Mouse (Mus musculus): ENCODE measurements at regions not wholly inside any gene's neighbourhood (a gene's known extent, or its start where the extent isn't known, plus 50 kb on each side); places are given as distances from the start of the nearest gene placed in this dataset.

DNA sequence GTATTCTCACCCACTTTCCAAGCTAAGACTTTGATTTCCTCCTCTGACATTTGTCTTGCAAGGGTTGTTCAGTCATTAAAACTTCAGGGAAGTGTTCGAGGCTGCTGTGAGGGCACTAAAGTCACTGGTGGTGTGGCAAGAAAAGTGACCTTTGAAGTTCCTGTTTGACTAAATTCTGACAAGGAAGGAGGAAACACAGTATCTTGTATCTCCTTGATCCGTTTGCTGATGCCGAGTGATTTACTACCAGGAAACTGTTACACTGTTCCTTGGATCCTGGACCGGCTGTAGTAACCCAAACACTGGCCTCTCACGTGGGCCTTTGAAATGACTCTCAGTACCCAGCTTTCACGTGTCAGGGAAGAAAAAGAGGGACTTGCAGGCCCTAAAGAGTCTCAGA lies 53.5 kb upstream of the Ralgapa2 start:
- no peak for DNase-seq (ENCODE audit: low read depth, low spot score)

DNA sequence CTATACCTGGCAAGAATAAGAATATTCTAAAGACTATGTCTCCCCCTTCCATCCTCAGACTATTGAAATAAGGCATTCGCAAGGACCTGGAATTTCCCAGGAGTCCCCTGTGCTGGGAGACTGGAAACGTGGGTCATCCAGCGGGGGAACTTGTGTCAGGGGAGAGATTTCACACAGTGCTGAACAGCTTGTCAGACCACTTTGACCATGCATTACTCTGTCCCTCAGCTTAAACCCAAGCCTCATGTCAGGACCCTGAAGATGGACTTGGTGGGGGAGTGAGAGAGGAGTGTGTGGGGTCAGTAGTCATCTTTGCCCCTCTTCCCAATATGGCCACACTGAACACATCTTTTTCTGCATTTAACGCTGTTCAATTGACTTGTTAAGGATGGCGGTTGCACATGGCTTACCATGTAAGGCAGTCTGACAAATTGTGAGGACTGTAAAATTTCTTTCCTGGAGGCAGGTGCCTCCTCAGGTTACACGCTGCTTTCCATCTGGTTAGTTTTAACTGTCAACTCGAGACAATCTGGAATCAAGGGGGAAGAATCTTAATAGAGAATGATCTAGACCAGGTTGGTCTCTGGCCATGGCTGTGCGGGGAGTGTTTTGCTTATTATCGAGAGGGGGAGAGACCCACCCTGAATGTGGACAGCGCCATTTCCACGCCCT lies 56.2 kb upstream of the Ralgapa2 start:
- no peak for DNase-seq (ENCODE audit: low read depth, low spot score)

DNA sequence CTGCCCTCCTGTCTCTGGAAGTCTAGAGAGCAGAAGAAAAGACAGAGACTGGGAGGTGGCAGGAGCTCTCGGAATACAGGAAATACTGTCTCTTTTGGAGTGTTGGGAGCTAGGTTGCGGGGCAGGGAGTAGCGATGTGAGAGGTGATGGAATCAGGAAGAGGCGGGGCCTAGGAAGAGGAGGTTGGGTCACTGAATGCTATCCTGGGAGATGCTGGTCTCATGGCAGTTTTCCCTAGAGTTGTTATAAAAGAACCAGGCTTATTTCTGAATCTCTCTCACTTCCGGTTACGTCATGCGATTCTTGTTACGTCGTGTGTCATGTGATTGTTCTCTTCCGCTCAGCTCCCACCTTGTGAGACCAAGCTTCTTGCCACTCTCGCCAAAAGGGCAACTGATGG lies 58.9 kb upstream of the Ralgapa2 start:
- no peak for DNase-seq (ENCODE audit: low read depth, low spot score)

DNA sequence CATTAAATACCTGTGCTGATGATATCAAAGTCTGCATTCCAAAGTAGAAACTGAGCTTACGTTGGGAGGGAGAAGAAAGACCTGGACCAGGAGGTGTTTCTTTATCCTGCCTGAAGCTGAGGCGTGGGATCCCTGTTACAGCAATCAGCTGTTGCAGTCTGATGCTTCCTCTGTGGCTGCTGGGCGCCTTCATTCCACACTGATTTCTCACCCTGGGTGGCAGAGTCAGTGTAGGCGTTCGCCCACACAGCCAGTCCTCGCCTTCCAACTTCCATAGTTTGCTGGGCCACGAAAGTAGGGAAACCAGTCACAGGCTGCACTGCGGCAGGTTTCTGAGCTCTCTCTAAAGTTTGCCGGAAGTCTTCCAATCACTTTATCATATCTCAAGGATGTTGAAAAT lies 59.7 kb upstream of the Ralgapa2 start:
- peak; percentile 75 for DNase-seq (ENCODE audit: low read depth, low spot score)

DNA sequence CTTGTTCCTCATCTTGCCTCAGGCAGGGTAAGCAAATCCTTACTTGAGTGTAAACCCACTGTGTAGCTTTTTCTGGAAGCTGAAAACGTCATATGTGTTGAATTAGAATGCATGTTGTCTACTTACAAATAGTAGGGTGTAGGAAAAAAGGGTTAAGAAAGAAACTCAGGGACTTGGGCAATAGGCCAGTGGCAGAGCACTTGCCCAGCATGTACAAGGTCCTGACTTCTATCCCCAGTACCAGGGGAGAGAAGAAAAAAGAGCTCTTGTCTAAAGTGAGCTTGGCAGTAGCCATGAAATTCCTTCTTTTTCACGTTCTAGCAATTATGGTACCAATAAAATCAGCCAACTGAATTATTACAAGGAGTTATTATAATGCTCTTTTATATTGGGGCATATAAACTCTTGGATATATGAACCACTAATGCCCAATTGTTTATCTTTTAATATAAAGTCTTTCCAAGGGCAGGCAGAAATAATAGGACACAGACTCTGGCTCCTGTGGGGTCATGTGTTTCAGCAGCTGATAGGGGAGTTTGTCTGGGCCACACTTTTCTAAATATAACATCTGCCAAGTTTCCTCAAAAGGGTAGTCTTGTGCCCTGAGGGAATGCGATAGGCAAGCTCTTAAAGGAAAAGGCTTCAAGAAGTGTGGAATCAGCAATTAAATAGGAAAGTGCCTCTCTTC lies 63.6 kb upstream of the Ralgapa2 start:
- no peak for DNase-seq (ENCODE audit: low read depth, low spot score)

DNA sequence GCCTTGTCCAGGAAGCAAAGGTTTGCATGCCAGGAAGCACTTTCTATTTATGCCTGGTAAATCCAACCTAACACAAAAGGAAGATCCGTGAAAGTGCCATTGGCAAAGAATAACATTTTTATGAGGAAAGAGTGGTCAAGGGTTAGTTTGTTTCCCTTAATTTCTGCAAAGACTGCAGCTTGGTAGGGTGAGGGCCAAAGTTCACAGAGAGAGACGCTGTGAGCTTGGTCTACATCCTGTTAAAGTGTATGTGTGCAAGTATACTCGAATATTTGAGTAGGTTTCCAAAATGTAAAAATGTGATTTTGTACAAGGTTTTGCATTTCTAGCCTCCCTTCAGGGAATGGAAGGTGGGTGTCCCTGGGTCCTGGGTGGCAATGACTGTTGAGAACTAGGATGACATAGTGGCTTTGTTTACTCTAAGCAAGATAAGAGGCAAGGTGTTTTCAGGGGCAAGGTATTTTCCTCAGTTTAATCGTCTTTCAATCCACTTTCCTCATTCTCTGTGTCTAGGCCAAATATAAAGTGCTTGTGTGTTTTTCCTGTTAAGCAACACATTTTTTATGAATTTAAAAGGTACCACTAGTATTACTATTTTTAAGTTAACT lies 64.3 kb upstream of the Ralgapa2 start:
- DNase-seq (ENCODE audit: low read depth, low spot score), result no peak

DNA sequence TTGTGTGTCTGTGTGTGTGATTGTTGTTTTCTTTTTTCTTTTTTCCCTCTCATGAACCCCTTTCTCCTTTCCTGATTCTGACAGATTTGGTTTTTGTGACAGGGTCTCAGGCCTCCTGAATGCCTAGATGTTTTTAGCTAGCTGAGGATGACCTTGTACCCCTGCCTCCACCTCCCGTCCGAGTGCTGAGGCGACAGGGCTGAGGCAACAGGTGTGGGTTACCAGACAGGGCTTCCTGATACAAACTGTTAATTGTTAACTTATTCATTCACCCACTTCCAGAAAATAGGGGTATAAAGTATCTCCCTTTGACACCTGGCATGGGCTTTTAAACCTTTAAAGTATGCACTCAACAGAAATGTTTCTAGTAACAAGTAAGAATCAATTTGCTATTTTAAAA lies 65.0 kb upstream of the Ralgapa2 start:
- DNase-seq (ENCODE audit: low read depth, low spot score), result no peak

DNA sequence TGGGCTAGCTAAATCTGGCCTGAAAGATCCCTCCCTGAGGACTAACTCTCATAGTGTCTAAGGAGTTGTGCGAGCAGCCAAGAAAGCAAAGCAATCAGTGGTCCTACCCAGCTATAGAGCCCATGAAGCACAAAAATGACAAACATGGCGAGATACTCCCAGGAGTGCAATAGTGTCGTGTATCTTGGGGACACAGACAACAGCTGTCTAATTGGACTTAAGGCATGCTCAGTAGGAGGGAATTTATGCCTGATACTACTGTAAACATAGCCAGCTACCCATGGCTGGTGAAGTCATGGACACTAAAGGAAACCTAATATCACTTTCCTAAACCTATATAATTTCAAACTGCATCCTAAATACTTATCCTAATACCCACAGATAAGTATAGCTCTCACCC lies 69.1 kb upstream of the Ralgapa2 start:
- no peak for DNase-seq (ENCODE audit: low read depth, low spot score)

DNA sequence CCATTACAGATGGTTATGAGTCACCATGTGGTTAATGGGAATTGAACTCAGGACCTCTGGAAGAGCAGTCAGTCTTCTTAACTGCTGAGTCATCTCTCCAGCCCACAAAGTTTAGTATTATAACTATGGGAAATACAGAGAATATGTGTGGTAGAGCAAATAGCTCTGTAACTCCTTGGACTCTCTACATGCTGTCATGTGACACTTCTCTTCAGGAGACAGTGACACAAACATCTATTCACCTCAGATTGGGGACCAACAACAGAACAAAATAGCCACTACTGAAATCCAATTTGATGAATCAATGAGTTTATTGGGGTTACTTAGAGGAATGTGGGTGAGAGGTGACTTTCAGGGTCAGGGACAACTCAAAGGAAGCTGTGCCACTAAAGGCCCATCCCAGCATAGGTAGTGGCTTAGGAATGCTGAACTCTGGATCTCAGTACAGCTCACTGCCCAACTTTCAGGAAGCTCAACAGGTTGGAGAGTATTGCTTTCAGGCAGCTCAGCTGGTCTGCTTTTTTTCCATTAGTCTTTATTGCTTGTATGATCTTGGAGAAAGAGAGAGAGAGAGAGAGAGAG lies 71.8 kb upstream of the Ralgapa2 start:
- no peak for DNase-seq (ENCODE audit: low read depth, low spot score)

DNA sequence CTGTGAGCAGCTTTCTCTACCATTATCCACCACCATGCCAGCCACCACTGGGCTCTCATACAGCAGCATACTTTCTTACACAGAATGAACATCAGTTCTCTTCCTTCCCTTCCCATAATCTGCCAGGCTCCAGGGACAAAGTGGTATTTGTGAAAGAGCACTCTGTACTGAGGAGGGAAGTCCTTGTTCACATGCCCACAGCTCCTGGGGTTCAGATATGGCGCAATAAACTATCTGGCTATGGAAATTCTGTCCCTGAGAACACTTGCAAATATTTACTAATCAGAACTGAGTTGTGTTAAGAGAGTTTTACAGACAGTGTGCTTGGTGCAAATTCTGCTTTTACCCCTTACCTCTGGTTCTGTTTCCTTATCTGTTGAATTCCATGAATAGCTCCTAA lies 74.2 kb upstream of the Ralgapa2 start:
- no peak for DNase-seq (ENCODE audit: low read depth, low spot score)

DNA sequence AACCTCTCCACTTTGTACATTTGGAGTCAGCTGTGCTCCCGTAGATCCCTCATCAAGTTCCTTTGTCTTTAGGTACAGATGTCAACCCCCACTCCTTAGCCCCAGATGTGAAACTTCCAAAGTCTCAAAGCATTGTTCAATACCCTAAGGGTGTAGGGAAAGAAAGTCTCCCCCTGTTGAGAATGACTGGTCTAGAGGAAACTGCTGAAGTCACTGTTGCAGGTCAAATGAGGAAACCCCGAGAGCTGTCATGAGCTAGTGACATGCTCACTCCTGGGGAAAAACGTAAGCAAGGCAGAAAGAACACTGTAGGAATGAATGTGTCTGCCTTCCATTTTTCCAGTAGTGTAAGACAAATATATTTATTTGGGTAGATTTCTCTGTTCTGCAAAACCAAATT lies 74.8 kb upstream of the Ralgapa2 start:
- no peak for DNase-seq (ENCODE audit: low read depth, low spot score)

DNA sequence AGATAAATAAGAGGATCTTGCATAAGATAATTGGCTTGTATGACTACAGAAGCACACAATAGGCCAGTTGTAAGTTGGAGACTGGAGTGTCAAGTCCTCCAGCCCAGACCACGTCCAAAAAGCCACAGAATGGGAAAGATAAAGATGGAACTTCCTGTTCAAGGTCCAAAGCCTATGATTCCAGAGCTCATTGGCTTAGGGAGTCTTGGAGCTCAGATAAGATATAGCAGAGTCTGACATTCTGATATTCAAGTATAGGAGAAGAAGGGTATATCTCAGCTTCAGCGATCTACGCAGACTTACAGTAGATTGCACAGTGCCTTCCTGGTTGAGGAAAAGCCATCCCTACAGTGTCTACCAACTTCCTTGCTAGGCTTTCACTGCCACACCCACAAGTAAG lies 77.7 kb upstream of the Ralgapa2 start:
- DNase-seq (ENCODE audit: low read depth, low spot score), result no peak

DNA sequence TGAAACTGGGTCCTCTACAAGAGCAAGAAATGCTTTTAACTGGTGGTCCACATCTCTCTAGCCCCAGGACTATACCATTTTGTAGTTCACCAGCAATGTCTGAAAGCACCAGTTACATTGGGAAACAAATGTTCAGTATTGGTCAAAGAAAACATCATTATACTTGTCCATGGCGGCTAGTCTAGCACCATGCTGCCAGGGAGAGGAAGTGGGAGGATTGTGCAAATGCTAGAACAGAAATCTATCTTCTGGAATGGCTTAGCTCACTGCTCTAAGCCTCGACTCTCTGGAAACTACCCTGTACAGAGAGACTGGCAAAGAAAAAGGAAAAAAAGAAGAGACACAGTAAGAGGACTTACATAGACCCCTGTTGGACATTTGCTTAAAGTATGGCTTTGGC lies 81.1 kb upstream of the Ralgapa2 start:
- no peak for DNase-seq (ENCODE audit: low read depth, low spot score)

DNA sequence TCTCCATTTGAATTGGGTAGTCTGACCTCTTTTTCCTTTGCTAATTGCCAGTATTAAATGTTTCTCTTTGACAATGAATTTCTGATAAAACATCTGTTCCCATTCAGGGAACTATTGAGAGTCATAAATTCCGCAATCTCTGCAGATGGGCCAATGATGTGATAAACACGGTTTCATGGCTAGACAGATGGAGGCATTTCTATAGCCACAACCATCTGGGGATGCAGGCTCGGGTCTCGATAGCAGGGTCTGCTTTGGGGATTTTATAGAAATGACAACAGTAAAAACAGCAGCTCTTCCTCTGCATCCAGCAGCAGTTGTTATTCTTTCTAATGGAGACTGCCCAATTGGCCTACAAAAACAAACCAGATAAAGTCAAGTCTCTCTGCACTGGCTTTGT lies 82.1 kb upstream of the Ralgapa2 start:
- DNase-seq (ENCODE audit: low read depth, low spot score), result peak; percentile 2

DNA sequence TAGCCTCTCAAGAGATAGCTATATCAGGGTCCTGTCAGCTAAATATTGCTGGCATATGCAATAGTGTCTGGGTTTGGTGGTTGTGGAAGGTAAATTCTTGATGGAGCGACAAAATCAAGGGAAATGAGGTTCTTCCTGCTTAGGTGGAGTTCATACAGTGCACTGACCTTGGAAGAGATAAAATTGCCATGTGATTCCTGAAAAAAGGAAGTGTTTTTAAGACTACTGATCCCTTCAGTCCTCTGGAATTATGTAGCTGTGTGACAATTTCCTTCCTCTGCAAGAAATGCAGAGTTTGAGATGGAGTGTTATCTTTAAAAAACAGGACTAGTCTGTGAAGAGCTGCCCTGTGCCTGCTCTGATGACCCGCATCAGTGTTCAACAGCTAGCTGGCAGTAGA lies 83.5 kb upstream of the Ralgapa2 start:
- DNase-seq (ENCODE audit: low read depth, low spot score), result no peak

DNA sequence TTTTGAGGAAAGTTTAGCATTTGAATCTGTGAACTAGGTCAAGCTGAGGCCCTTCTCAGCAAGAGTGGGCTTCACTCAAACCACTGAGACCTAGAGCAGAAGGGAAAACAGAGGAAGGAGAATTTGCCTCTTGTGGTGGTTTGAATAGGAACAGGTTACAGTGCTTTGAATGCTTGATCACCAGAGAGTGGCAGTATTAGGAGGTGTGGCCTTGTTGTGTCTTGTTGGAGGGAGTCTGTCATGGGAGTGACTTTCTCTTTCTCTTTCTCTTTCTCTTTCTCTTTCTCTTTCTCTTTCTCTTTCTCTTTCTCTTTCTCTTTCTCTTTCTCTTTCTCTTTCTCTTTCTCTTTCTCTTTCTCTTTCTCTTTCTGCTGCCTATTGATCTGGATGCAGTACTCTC lies 94.0 kb upstream of the Ralgapa2 start:
- no peak for DNase-seq (ENCODE audit: low read depth, low spot score)

DNA sequence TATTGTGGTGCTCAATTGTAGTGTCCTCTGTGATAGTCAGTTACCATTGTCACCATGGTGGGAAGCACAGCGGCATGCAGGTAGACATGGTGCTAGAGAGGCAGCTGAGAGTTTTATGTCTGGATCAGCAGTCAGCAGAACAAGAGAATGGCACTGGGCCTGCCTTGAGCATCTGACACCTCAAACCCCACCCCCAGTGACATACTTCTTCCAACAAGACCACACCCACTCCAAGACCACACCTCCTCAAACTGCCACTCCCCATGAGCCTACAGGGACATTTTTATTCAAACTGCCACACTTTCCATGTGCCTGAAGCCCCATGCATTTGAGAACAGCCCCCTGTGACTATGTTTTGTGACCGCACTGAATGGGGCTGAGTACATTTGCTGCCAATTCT lies 98.8 kb upstream of the Ralgapa2 start:
- DNase-seq (ENCODE audit: low read depth, low spot score), result no peak

DNA sequence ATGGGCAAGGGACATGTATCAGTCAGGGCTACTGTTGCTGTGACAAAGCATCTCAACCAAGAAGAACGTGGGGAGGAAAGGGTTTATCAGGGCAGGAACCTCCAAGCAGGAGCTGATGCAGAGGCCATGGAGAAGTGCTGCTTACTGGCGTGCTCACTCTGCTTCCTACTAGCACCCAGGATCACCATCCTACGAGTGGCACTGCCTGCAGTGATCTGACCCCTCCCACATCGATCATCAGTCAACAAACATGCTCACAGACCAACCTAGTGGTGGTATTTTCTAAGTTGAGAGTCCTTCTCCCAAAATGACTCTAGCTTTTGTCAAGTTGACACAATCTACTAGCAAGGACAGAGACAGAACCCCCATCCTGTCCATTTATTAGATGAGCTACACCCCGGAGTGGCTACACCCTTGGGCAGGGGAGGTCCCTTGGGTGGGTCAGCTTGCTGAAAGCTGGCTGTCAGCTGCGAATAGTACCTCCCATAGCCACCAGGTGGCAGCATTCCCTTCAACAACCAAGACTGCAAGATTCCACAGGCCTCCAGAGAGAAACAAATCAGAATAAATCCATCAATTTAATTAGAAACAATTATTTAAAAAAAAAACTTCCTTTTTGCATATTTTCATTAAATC lies 99.9 kb upstream of the Ralgapa2 start:
- peak; percentile 86 for DNase-seq (ENCODE audit: low read depth, low spot score)

DNA sequence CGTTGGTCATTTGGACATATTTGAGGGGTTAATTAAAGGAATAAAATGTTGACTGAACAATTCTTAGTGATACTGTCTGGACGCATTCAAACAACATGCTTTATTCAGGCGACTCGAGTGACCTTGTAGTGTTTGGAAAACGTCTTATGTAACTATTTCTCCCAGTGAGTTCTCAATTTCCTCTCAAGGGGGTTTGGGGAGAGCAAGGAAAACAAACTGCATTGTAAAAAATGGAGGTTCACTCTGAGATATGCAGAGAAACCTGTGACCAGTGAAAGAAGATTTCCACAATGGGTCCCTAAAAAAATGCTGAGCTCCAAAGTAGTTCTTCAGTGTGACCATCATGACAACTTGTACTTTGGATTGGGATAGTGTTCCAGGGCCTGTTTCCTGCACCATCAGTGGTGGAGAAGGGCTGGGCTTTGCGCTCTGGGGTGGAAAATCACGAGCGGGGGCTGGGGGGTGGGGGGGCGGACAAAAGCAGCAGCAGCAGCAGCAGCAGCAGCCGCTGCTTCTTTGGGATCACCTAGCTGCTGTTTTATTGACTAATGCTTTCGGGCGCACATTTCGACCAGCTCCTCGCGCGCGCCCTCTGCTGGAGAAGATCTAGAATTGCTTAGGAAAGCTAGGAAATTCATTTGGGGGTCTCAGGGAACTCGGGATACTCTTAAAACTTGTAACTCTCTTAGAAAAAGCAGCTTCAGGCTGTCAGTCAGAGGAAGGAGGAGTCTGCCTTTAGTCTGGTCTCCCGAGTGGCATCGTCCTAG lies 100.6 kb upstream of the Ralgapa2 start:
- peak; percentile 24 for DNase-seq (ENCODE audit: low read depth, low spot score)

DNA sequence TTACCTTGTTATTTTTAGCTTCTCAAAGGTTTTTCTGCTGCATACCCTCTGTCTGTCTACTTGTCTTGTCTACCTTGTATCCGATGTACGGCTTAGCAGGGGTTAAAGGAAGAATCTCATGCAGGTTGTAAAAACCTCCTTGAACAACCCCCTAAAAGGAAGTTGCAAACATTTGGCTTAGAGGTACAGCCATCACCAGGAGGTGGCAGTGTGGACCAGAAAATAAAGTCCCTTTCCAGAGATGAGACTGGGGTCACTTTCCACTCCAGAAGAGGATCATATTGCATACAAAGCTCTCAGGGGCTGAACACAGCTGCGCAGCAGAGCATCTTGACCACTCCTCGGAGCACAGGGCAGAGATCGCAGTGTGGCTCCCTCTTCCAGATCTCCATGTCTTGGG lies 109.0 kb upstream of the Ralgapa2 start:
- peak; percentile 65 for DNase-seq (ENCODE audit: low read depth, low spot score)

DNA sequence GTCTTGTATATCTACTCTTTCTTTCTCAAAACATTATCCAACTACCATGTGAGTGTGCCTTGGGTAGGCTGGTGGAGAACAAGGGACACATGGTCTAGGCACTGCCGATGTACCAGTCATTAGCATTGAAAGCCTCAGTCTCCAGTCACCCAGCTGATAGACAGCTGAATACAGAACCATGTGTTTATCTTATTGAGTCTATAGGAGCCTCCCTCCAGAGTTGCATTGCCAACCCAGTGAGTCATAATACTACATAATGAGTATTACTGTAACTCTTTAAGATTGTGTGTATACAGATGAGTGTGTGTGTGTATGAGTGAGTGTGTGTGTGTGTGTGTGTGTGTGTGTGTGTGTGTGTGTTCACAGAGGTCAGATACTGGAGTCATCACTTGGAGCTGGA lies 110.9 kb upstream of the Ralgapa2 start:
- DNase-seq (ENCODE audit: low read depth, low spot score), result no peak

DNA sequence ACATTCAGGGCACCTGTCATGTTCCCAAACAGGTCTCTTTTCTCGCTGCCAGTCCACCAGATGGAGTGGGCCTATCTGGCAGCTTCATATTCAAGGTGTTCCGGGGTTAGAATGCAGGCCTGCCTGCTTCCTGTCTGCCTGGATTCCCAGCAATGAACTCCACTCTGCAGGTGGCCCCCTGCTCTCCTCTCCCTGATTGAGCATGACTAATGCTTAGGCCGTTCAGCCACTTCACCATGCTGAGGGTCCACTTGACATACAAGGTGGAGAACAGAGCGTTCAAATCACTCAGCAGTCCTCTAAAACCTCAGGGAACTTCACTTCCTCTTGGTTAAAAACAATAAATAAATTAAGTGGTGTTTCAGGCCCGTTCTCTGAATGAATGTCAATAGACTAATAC lies 112.1 kb upstream of the Ralgapa2 start:
- DNase-seq (ENCODE audit: low read depth, low spot score), result no peak

Measured in brain, adult 2 months (tissue).